Mouse (Mus musculus) spleen, postnatal 10 days (tissue): ENCODE measurements at regions not wholly inside any gene's neighbourhood (a gene's known extent, or its start where the extent isn't known, plus 50 kb on each side); places are given as distances from the start of the nearest gene placed in this dataset.

ENCODE experiments used
- DNase-seq, 2 experiments: peaks; one replicate each; pipeline ENCODE4 v3.0.0; 2021 to 2022; ENCODE audit warnings: low spot score in 2 of 2

DNA sequence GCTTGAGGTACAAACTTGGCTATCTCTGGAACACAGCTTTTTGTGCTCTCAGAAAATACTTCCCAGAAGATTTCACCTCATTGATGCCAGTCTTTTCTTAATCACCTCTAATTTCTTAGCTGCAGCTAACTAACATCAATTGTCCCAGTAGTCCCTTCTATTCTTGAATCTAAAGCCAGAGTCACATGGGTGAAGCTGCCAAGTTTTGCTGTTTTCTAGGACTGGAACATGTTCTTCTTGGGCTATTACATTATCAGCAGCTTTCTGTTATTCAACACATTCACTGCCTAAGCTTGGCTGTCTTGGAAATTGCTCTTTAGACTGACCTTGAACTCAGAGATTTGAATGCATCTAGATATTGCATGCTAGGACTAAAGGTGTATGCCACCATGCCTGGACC, 583.9 kb downstream of the Cetn3 start:
- DNase-seq, result no peak

- DNase-seq, result no peak
Measured at GRCm38 (mm10) chr13:82371579-82371978, 588.7 kb downstream of the Cetn3 start.

DNA sequence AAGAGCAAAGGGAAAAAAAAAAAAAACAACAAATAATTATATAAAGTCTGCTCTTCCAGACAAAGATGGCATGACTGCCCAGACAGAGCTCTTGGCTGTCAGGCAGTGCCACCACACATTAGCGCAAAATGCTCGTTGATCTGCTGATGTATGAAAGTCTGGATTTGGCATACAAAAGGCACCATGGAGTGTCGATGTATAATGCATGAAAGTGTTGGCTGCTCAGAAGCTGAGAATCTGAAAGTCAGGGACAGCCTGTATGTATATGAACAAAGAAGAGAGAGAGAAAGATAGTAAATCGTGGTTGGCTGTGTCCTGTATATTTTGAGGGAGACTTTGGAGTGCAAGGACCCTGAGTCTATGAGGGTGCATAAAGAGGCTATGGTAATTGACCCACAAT, 589.7 kb downstream of the Cetn3 start:
- no peak for DNase-seq

DNA sequence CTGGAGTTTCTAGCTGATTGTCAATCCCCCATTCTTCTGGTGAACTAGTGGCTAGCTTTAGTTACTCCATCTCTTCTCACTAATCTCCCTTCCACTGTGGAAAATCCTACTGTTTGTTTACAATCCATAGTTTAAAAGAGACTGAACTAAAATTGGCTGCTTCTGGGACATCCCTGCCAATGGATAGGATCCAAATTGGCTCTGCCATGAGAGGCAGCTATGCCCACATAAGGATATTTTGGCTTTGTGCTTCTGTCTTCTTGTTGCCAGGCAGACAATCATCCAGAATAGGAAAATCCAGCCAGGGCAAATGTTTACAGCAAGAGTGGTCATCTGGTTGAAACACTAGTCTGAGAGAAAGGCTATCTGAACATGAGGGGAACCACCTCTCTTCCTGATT, 610.0 kb downstream of the Cetn3 start:
- DNase-seq, result no peak

DNA sequence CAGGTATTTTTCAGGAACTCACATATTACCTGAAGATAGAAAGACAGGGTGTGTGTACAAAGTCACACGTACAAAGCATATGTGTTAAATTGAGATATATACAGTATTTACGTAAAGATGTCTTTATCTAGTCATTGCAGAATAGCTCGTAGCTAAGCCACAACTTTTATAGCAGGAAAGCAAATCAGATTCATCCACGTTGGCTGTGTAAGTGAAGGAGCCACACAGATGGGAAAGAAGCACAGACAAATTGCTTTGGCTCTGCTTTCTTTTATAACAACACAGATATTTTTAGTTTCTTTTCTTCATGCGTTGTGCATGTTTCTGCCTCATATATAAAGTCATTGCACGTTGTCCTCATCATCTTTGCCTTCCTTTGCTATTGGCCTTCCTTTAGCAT, 610.6 kb downstream of the Cetn3 start:
- no peak for DNase-seq

DNA sequence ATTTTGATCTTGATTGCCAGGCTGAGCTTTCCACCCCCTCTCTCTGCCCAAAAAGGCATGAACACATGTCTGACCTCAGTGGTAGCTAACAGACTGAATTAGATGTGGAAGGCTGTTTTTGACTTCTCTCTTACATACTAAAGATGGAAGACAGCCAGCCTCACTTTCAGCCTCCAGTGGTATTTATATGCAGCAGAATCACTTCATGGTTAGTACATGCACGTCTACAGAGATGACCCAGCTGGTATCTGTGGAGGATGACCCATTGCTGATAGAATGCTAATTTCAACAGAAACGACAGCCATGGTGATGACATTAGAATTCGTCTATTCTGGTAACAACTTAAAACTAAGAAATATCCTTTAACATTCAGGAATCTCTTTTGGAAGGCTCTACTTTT, 630.8 kb downstream of the Cetn3 start:
- DNase-seq, result no peak

- DNase-seq, result no peak
Measured at GRCm38 (mm10) chr13:82420966-82421365, 638.1 kb downstream of the Cetn3 start.

DNA sequence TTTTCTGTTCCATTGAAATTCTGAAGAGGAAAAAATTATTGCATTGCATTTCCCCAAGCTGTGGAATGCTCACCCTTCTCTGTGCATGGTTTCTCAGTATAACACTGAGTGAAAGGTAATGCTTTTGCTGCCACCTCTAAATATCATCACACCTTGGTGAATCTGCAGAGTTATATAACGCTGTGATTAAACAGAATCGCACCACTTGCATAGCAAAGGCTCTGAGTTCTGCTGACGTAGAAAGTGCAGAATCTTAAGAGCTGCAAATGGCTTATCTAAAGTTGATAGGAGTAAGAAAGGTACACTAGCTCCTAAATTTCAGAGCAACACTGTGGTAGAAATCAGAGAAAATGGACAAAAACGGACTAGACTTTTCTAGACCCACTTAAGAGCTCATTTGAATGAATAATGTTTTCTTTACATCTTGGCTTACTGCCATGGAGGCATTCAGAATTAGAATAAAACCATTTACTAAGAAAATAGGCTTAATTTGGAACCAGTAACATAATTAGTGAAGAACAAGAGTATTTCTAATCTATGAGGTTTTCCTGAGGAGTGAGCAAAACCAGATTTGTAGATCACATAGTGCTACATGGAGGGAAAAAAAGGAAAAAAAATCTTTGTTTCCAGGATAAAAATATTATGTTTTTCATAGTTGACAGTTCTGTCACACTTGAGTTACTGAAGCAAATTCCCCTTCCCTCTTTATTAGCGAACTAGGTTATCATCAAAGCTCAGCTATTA, 641.2 kb downstream of the Cetn3 start:
- DNase-seq, result no peak

GRCm38 (mm10) chr13:82424732-82425341, 642.0 kb downstream of the Cetn3 start:
- DNase-seq, result no peak

DNA sequence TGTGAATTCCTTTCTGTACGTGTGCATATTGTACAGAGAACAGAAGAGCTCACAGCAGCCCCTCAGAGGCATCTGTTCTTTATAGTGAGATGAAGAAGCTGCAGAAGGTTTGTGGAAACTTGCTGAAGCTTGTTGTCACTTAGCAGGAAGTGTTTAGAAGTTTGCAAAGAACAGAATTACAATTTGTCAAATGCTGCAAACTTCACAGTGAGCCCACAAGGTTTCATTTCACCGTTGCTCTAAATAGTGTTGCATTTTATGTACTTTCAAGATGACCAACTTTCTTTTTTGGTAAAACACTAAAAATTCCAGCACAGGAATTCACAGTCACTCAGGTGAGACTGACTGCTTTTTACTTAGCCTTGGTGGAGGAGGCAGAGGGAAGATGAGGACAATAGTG, 649.5 kb downstream of the Cetn3 start:
- no peak for DNase-seq

DNA sequence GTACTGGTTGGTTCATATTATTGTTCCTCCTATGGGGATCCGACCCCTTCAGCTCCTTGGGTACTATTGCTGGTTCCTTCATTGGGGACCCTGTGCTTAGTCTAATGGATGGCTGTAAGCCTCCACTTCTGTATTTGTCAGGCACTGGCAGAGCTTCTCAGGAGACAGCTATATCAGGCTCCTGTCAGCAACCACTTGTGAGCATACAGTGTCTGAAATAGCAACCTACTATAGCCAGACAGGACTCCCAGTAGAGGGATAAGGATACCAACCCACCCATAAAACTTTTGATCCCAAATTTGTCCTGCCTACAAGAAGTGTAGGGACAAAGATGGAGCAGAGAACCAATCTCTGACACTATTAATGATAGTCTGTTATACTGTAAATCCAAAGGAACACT, 656.4 kb downstream of the Cetn3 start:
- DNase-seq, result no peak

DNA sequence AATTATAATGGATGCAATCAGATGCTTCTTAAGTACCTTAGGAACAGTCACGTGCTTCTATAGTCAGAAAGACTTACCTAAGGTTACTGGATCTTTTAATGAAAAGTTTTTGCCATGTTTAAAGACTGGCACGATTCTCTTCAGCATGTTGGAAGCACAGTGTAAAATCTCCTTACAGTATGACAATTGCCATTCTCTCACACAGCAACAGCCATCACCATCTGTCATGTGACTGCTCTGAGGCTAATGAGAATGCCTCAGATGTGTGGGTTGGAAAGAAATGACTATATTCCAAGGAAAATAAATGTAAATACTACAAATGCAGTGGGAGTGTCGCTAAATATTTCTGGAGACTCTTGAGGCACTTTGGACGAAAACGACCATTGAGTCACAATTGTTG, 670.8 kb downstream of the Cetn3 start:
- no peak for DNase-seq

DNA sequence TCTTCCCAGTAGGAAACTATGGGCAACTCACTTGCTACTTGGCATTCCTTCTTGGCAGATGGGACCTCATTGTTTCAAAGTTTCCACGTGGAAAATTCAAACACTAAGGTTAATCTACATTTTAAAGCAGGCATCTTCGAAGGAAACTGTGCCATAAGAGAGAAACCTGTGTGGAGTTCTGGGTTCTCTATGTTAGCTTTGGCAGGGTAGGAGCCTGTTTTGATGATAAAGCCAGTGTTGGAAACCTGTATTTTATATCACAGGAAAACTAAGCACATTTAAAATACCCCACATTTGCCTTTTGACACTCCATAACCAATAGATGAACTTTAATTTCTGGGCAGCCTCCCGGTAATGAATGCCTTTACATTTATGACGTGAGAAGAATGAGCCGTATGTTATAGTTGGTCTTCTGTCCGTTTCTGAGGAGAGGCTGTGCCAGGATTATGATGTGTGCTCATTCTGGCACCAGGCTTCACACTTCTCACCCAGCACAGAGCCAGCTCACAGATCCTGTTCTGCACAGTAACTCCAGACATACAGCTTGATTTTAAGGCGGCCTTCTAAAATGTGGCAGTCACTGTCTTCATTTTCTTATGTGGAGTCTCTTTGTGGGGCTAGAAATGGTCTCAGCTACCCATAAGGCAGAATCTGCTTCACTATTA, 700.5 kb downstream of the Cetn3 start:
- DNase-seq, result no peak

DNA sequence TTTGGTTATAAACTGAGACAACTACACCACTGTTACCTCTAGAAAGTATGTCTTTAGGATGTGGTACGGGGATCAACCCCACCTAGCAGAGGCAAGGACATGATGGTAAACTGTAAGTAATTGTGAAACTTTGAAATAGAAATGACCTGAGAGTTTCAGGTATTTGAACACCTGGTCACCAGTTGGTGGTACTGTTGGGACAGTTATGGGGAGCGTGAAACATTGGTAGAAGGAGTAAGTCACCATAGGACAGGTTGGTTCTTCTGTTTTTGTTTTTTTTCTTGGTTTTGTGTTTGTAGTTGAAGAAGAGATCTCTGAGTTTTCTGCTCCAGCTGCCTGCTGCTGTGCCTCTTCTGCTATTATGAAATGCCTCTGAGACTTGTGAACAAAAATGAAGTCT, 713.7 kb downstream of the Cetn3 start:
- DNase-seq, result peak in 1 of 2 experiments; percentile 14

- DNase-seq, result no peak
Measured at GRCm38 (mm10) chr13:82508176-82508575, 725.3 kb downstream of the Cetn3 start.

DNA sequence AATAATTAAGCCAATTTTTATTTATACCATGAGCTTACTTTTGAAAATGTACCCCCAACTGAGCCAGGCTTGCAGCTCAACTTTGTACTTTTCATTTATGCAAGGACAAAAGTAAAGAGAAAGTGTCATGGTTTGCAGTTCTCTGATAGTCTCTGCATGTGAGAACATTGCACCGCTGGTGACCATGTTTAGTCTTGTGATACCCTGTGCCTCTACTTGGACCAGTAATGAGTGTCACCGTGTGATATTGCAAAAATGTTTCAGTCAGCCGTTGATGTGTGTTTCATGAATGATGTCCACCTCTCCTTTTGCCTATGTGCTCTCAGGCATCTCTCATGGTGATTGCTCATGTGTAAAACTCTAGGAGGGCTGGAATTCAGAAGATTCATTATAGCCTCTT, 726.6 kb downstream of the Cetn3 start:
- DNase-seq, result no peak
